Mouse (Mus musculus): ENCODE results near the gene Fam167b. TPM values are rescaled to one million over a fixed set of nuclear protein-coding genes. Genes with fewer than 3 reads are reported as not detected.

Fam167b gene
- polyA plus RNA-seq, 1 experiment from 2014 or later = 0.35 TPM

- Histone ChIP-seq H3K27ac (no peak overlapping the region), H3K9me3 (no peaks in the 10 kb centered on the region), H3K4me1 (replicated peaks) (peaks cover 6% of the 10 kb centered on the region; the same call in 1 of the 2 replicates), H3K9ac (replicated peaks) (no peak overlapping the region), H3K36me3 (no peaks in the 10 kb centered on the region), H3K27me3 (no peaks in the 10 kb centered on the region), H3K4me2 (replicated peaks) (no peak overlapping the region), H3K4me3 (replicated peaks) (no peak overlapping the region)
- 93% methylated on average over 4 of the region's 4 CpGs for WGBS
- no peak for ATAC-seq
These were observed 5.3 kb downstream of the Fam167b start for GRCm38 (mm10) chr4:129573093-129573370.

- Histone ChIP-seq H3K9ac (replicated peaks) (no peak overlapping the region), H3K27ac (no peak overlapping the region), H3K4me3 (replicated peaks) (no peak overlapping the region), H3K27me3 (no peaks in the 10 kb centered on the region), H3K4me2 (replicated peaks) (no peak overlapping the region), H3K36me3 (no peaks in the 10 kb centered on the region), H3K4me1 (replicated peaks) (peaks cover 6% of the 10 kb centered on the region; the same call in 1 of the 2 replicates), H3K9me3 (no peaks in the 10 kb centered on the region)
- WGBS = 87% methylated on average over 13 of the region's 13 CpGs
- ATAC-seq = no peak
These were observed 5.9 kb downstream of the Fam167b start for GRCm38 (mm10) chr4:129572236-129573092.

- H3K9ac ChIP-seq (replicated peaks) = no peak overlapping the region
- H3K4me2 ChIP-seq (replicated peaks) = no peak overlapping the region
- H3K27me3 ChIP-seq = no peaks in the 10 kb centered on the region
- no peak overlapping the region for H3K4me3 ChIP-seq (replicated peaks)
- H3K9me3 ChIP-seq = no peaks in the 10 kb centered on the region
- 67% methylated on average over 8 of the region's 8 CpGs for WGBS
- H3K36me3 ChIP-seq = no peaks in the 10 kb centered on the region
- no peak overlapping the region for H3K27ac ChIP-seq
- ATAC-seq = no peak
- H3K4me1 ChIP-seq (replicated peaks) = no peaks in the 10 kb centered on the region
These were observed 6.7 kb downstream of the Fam167b start for GRCm38 (mm10) chr4:129571551-129572084.

GRCm38 (mm10) chr4:129570028-129570427, 8.3 kb downstream of the Fam167b start:
- Histone ChIP-seq H3K4me3 (replicated peaks) (no peak overlapping the region), H3K27ac (no peak overlapping the region), H3K4me1 (replicated peaks) (no peaks in the 10 kb centered on the region), H3K27me3 (no peaks in the 10 kb centered on the region), H3K9ac (replicated peaks) (no peak overlapping the region), H3K9me3 (no peaks in the 10 kb centered on the region), H3K36me3 (no peaks in the 10 kb centered on the region), H3K4me2 (replicated peaks) (no peak overlapping the region)
- ATAC-seq = no peak
- 94% methylated on average over 6 of the region's 6 CpGs for WGBS

- Histone ChIP-seq H3K4me3 (replicated peaks) (no peak overlapping the region), H3K9ac (replicated peaks) (no peak overlapping the region), H3K9me3 (no peaks in the 10 kb centered on the region), H3K27me3 (no peaks in the 10 kb centered on the region), H3K4me1 (replicated peaks) (no peaks in the 10 kb centered on the region), H3K4me2 (replicated peaks) (no peak overlapping the region), H3K36me3 (no peaks in the 10 kb centered on the region), H3K27ac (no peak overlapping the region)
- 91% methylated on average over 7 of the region's 7 CpGs for WGBS
- ATAC-seq = no peak
These were observed 10.0 kb downstream of the Fam167b start for GRCm38 (mm10) chr4:129568366-129568765.

- no peaks in the 10 kb centered on the region for H3K4me1 ChIP-seq (replicated peaks)
- H3K4me2 ChIP-seq (replicated peaks) = no peak overlapping the region
- WGBS = 83% methylated on average over 6 of the region's 6 CpGs
- no peak overlapping the region for H3K27ac ChIP-seq
- H3K4me3 ChIP-seq (replicated peaks) = no peak overlapping the region
- H3K9ac ChIP-seq (replicated peaks) = no peak overlapping the region
- ATAC-seq = no peak
- H3K9me3 ChIP-seq = no peaks in the 10 kb centered on the region
- H3K27me3 ChIP-seq = no peaks in the 10 kb centered on the region
- H3K36me3 ChIP-seq = no peaks in the 10 kb centered on the region
These were observed 13.2 kb downstream of the Fam167b start for GRCm38 (mm10) chr4:129565139-129565538.

GRCm38 (mm10) chr4:129563718-129564117, 14.6 kb downstream of the Fam167b start:
- WGBS = 80% methylated on average over 8 of the region's 8 CpGs

GRCm38 (mm10) chr4:129561184-129561583, 17.2 kb downstream of the Fam167b start:
- ATAC-seq = no peak
- no peak overlapping the region for H3K27ac ChIP-seq
- WGBS = 94% methylated on average over 5 of the region's 5 CpGs

More at GRCm38 (mm10) chr4:129563718-129564117, 14.6 kb downstream of the Fam167b start:
- no peak overlapping the region for H3K27ac ChIP-seq
- H3K4me2 ChIP-seq (replicated peaks) = no peak overlapping the region
- H3K4me3 ChIP-seq (replicated peaks) = no peak overlapping the region
- H3K4me1 ChIP-seq (replicated peaks) = no peaks in the 10 kb centered on the region
- H3K36me3 ChIP-seq = no peaks in the 10 kb centered on the region
- no peak for ATAC-seq
- no peaks in the 10 kb centered on the region for H3K27me3 ChIP-seq
- no peaks in the 10 kb centered on the region for H3K9me3 ChIP-seq
- H3K9ac ChIP-seq (replicated peaks) = no peak overlapping the region

GRCm38 (mm10) chr4:129558321-129558955, 19.9 kb downstream of the Fam167b start:
- no peak overlapping the region for H3K4me2 ChIP-seq (replicated peaks)
- peaks cover 14% of the 10 kb centered on the region; the same call in 1 of the 2 replicates for H3K27me3 ChIP-seq
- H3K27ac ChIP-seq = no peak overlapping the region
- H3K9me3 ChIP-seq = no peaks in the 10 kb centered on the region
- H3K9ac ChIP-seq (replicated peaks) = no peak overlapping the region
- no peaks in the 10 kb centered on the region for H3K36me3 ChIP-seq
- no peak overlapping the region for H3K4me3 ChIP-seq (replicated peaks)
- peaks cover 13% of the 10 kb centered on the region for H3K4me1 ChIP-seq (replicated peaks)
- ATAC-seq = no peak
- 86% methylated on average over 12 of the region's 12 CpGs for WGBS

More at GRCm38 (mm10) chr4:129561184-129561583, 17.2 kb downstream of the Fam167b start:
- Histone ChIP-seq H3K4me3 (replicated peaks) (no peak overlapping the region), H3K27me3 (0 out of 2 replicates have a peak, but pooled peaks cover 3% of the 10 kb centered on the region), H3K36me3 (no peaks in the 10 kb centered on the region), H3K4me1 (replicated peaks) (peaks cover 4% of the 10 kb centered on the region), H3K4me2 (replicated peaks) (no peak overlapping the region), H3K9ac (replicated peaks) (no peak overlapping the region), H3K9me3 (no peaks in the 10 kb centered on the region)

- Histone ChIP-seq H3K4me3 (replicated peaks) (peak overlapping the region; percentile 51; the same call in 1 of the 2 replicates), H3K27ac (peak overlapping the region; percentile 26; the same call in 1 of the 2 replicates), H3K9ac (replicated peaks) (0 out of 2 replicates have a peak overlapping the region, but pooled peaks have one; percentile 58), H3K4me2 (replicated peaks) (peak overlapping the region; percentile 77; the same call in 1 of the 2 replicates), H3K36me3 (no peaks in the 10 kb centered on the region), H3K27me3 (peaks cover 14% of the 10 kb centered on the region; the same call in 1 of the 2 replicates), H3K4me1 (replicated peaks) (peaks cover 13% of the 10 kb centered on the region), H3K9me3 (no peaks in the 10 kb centered on the region)
- ATAC-seq = no peak; the same call in 1 of the 2 replicates
- 91% methylated on average over 9 of the region's 9 CpGs for WGBS
These were observed 21.0 kb downstream of the Fam167b start for GRCm38 (mm10) chr4:129557256-129557808.

GRCm38 (mm10) chr4:129556532-129557223, 21.7 kb downstream of the Fam167b start:
- H3K4me2 ChIP-seq (replicated peaks) = peak overlapping the region; percentile 77
- peak overlapping the region; percentile 51 for H3K4me3 ChIP-seq (replicated peaks)
- peaks cover 14% of the 10 kb centered on the region; the same call in 1 of the 2 replicates for H3K27me3 ChIP-seq
- peak; percentile 68 for ATAC-seq
- H3K9me3 ChIP-seq = no peaks in the 10 kb centered on the region
- H3K27ac ChIP-seq = peak overlapping the region; percentile 26; the same call in 1 of the 2 replicates
- peak overlapping the region; percentile 58 for H3K9ac ChIP-seq (replicated peaks)
- 8% methylated on average over 33 of the region's 33 CpGs for WGBS
- H3K4me1 ChIP-seq (replicated peaks) = peaks cover 13% of the 10 kb centered on the region
- H3K36me3 ChIP-seq = no peaks in the 10 kb centered on the region

Measured in midbrain, embryonic 13.5 days (tissue).